Mouse (Mus musculus) embryonic fibroblast, embryonic 13.5 days (primary cell): ENCODE results near the gene Ldlr.

Experiments
- CTCF ChIP-seq: IDR thresholded peaks from 2 replicates; pipeline ENCODE4 v1.5.1; 2011; ENCODE audit warnings: mild to moderate bottlenecking, control low read depth, low read length, moderate library complexity, borderline replicate concordance; ENCODE audit not compliant: insufficient read depth
- POLR2A ChIP-seq: IDR thresholded peaks from 2 replicates; pipeline ENCODE4 v1.6.1; 2011; ENCODE audit warnings: low read depth, mild to moderate bottlenecking, control low read depth, low read length, moderate library complexity

DNA sequence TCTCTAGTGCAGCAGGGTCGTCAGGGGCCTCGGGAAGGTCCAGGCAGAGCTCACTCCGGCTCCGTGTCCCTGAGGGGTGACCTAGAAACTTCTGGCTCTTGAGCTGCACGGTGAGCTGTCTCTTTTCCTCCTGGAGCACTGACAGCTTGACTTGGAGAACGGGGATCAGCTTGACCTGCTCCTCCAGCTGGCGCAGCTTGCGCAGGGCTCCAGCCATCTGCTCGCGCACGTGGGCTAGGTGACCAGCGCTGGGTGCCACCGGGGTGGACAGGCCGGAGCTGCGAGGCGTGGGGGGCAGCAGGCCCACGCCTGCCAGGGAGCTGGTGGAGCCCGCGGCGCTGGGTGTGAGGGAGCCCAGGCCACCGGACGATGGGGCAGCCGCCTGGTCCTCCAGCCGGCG, 71.6 kb downstream of the Ldlr start:
- no peak for TF ChIP-seq POLR2A
- no peak for TF ChIP-seq CTCF
